Mouse (Mus musculus): ENCODE results near the gene Paics. TPM values are rescaled to one million over a fixed set of nuclear protein-coding genes. Genes with fewer than 3 reads are reported as not detected.
A peak's percentile ranks its signal among the peaks of the same experiment; 100 is the strongest.

Paics gene
- total RNA-seq (2012; rRNA removed): 308 and 369 TPM in 2 replicates

DNA sequence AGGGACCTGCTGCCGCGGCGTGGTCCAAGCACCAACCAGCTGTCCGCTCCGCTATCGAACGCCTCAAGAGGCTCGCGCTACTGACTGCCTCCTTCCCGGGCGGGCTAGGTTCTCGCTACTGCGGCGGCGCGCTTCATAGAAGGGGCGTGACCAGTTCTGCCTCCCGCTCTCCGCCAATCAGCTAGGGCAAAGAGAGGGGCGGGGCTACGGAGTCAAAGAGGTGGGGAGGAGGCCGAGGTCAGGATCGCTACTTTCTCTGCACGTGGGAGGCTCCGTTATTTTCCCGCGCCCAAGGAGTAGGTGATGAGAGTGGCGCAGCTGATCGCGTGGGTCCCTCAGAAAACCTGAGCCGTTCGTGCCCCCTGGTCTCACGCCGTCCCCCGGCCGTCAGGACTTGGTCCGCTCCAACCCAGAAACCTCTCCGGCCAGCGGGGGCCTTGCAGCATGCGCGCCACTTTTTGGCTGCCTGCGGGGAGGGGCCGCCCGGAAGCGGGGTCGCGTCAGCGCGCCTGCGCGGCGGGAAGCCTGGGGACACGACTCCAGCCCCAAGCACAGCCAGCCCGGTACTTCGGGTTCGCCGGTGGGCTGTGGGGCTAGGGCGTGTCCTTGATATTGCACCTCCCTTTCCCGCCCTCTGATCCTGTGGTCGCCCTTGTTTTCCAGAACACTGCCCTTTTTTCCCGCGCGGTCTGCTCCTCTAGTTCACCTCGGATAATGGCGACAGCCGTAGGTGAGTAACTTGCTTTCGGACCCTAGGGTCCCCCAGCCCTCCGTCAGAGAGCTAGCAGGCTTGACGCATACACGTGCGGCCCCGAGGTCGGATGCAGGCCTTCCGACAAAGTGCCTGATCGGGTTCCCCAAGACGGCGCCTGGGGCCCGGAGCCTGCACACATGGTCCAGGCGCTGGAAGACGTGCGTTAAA, at the start of gene Paics, which contains the start of gene Ppat:
TSS of gene Paics (plus strand) at position 202 of the 922 bp plus-strand sequence.
TSS of gene Ppat (minus strand) at position 473 of the 922 bp plus-strand sequence.
- Histone ChIP-seq H3K4me1 (ENCODE audit: control insufficient read depth in 2 of 2, insufficient read depth in 2 of 2, low read length in 2 of 2, poor library complexity in 1 of 2) (peaks cover 3 to 11% of the 10 kb centered on the region in 2 experiments; a peak in 2 of 4 replicates), H3K27ac (ENCODE audit: insufficient read depth, low read depth, low read length, poor library complexity, severe bottlenecking) (peak within 1 kb of the TSS; percentile 91), H3K9me3 (ENCODE audit: control insufficient read depth, insufficient read depth, low read depth, low read length) (no peaks in the 10 kb centered on the region), H3K9ac (ENCODE audit: insufficient read depth, low read depth, low read length, poor library complexity, severe bottlenecking) (peak within 1 kb of the TSS; percentile 92), H3K4me3 (ENCODE audit: insufficient read depth in 1 of 2, low read depth in 1 of 2, low read length in 2 of 2, poor library complexity in 1 of 2, severe bottlenecking in 1 of 2) (peak within 1 kb of the TSS; percentile 83 to 88), H3K36me3 (ENCODE audit: control insufficient read depth, insufficient read depth, low read length, poor library complexity, severe bottlenecking) (peaks cover 17% of the 10 kb centered on the region)
- no peak for TF ChIP-seq MAFK (IDR thresholded peaks at IDR 0.05; ENCODE audit: insufficient read depth, low read depth, low read length)
- TF ChIP-seq HCFC1 (IDR thresholded peaks at IDR 0.05; ENCODE audit: borderline replicate concordance, insufficient read depth, low read length): peak; percentile 74; the same call in 1 of the 2 replicates
- 0 out of 2 replicates have a peak, but pooled peaks have one; percentile 23 for TF ChIP-seq ZC3H11A (IDR thresholded peaks at IDR 0.05; ENCODE audit: borderline replicate concordance, low read depth, low read length)
- in situ Hi-C loops (cut with MboI; ENCODE audit: low sequenced_read_pairs in 2 of 2, unreplicated experiment in 2 of 2): no loop called here
- DNase-seq (ENCODE audit: low read depth, low spot score): peak; percentile 98

- H3K36me3 ChIP-seq (ENCODE audit: control insufficient read depth, insufficient read depth, low read length, poor library complexity, severe bottlenecking): peaks cover 2% of the 10 kb centered on the region
- DNase-seq (ENCODE audit: low read depth, low spot score): no peak
- H3K4me1 ChIP-seq (ENCODE audit: control insufficient read depth in 2 of 2, insufficient read depth in 2 of 2, low read length in 2 of 2, poor library complexity in 1 of 2): 0 out of 4 replicates have a peak, but pooled peaks cover 0 to 2% of the 10 kb centered on the region in 2 experiments
- in situ Hi-C loops (cut with MboI; ENCODE audit: low sequenced_read_pairs in 2 of 2, unreplicated experiment in 2 of 2): no loop called here
- H3K9ac ChIP-seq (ENCODE audit: insufficient read depth, low read depth, low read length, poor library complexity, severe bottlenecking): no peak overlapping the region
- no peak overlapping the region for H3K4me3 ChIP-seq (ENCODE audit: insufficient read depth in 1 of 2, low read depth in 1 of 2, low read length in 2 of 2, poor library complexity in 1 of 2, severe bottlenecking in 1 of 2)
- TF ChIP-seq CHD2 (IDR thresholded peaks at IDR 0.05; ENCODE audit: low read depth, low read length) (no peak), HCFC1 (IDR thresholded peaks at IDR 0.05; ENCODE audit: borderline replicate concordance, insufficient read depth, low read length) (no peak), MAFK (IDR thresholded peaks at IDR 0.05; ENCODE audit: insufficient read depth, low read depth, low read length) (no peak), ZNF384 (IDR thresholded peaks at IDR 0.05; ENCODE audit: low read depth, low read length) (no peak)
- H3K27ac ChIP-seq (ENCODE audit: insufficient read depth, low read depth, low read length, poor library complexity, severe bottlenecking): no peak overlapping the region
- H3K9me3 ChIP-seq (ENCODE audit: control insufficient read depth, insufficient read depth, low read depth, low read length): no peaks in the 10 kb centered on the region
Measured at GRCm38 (mm10) chr5:76902131-76902530, 49.0 kb upstream of the Paics start.

DNA sequence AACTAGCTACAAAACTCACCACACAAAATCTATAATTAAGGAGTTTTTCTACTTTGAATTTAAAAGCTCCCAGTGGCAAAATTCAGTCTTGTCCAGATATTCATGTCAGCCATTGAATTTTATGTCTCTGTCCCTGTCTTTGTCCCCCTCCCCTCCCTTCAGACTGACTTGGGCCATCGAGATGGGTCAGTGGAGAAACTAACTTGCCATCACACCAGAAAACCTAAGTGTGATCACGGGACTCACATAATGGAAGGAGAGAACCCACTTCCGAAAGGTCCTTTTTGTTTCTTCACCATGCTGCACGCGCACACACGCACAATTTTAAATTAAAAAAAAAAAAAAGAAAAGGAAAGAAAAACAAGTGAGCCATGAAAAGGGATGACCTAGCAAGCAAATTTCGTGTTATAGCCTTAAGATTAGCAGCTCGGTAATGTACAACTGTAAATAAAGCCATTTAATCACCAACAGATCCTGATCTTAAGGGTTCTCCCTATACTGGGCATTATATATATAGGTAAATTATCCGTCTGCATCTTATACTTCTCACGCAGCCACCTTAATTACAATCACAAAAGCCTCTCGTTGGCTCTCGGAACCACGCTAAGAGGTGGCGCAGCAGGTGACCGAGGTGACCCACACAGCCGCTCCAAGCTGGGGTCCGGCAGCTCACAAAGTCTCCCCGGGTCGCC, 46.2 kb upstream of the Paics start:
- no peak for TF ChIP-seq CHD2 (IDR thresholded peaks at IDR 0.05; ENCODE audit: low read depth, low read length)
- no peak for TF ChIP-seq HCFC1 (IDR thresholded peaks at IDR 0.05; ENCODE audit: borderline replicate concordance, insufficient read depth, low read length)
- no peak for TF ChIP-seq ZNF384 (IDR thresholded peaks at IDR 0.05; ENCODE audit: low read depth, low read length)
- TF ChIP-seq ZC3H11A (IDR thresholded peaks at IDR 0.05; ENCODE audit: borderline replicate concordance, low read depth, low read length): no peak
- no peak for TF ChIP-seq MAFK (IDR thresholded peaks at IDR 0.05; ENCODE audit: insufficient read depth, low read depth, low read length)
- Histone ChIP-seq H3K27ac (ENCODE audit: insufficient read depth, low read depth, low read length, poor library complexity, severe bottlenecking) (peak overlapping the region; percentile 59; the same call in 1 of the 2 replicates), H3K4me3 (ENCODE audit: insufficient read depth in 1 of 2, low read depth in 1 of 2, low read length in 2 of 2, poor library complexity in 1 of 2, severe bottlenecking in 1 of 2) (peak overlapping the region; percentile 79 to 85), H3K4me1 (ENCODE audit: control insufficient read depth in 2 of 2, insufficient read depth in 2 of 2, low read length in 2 of 2, poor library complexity in 1 of 2) (peaks cover under 1 to 3% of the 10 kb centered on the region in 2 experiments; a peak in 1 of 4 replicates), H3K9me3 (ENCODE audit: control insufficient read depth, insufficient read depth, low read depth, low read length) (no peaks in the 10 kb centered on the region), H3K9ac (ENCODE audit: insufficient read depth, low read depth, low read length, poor library complexity, severe bottlenecking) (peak overlapping the region; percentile 84), H3K36me3 (ENCODE audit: control insufficient read depth, insufficient read depth, low read length, poor library complexity, severe bottlenecking) (no peaks in the 10 kb centered on the region; the same call in 1 of the 2 replicates)
- no peak for DNase-seq (ENCODE audit: low read depth, low spot score)
- in situ Hi-C loops (cut with MboI; ENCODE audit: low sequenced_read_pairs in 2 of 2, unreplicated experiment in 2 of 2): no loop called here

GRCm38 (mm10) chr5:76905405-76906154, 45.5 kb upstream of the Paics start, which contains the start of gene Aasdh:
Gene Aasdh (minus strand): TSS chr5:76905514.
- Histone ChIP-seq H3K4me3 (ENCODE audit: insufficient read depth in 1 of 2, low read depth in 1 of 2, low read length in 2 of 2, poor library complexity in 1 of 2, severe bottlenecking in 1 of 2) (peak within 1 kb of the TSS; percentile 79 to 85), H3K9me3 (ENCODE audit: control insufficient read depth, insufficient read depth, low read depth, low read length) (no peaks in the 10 kb centered on the region), H3K27ac (ENCODE audit: insufficient read depth, low read depth, low read length, poor library complexity, severe bottlenecking) (peak within 1 kb of the TSS; percentile 67), H3K36me3 (ENCODE audit: control insufficient read depth, insufficient read depth, low read length, poor library complexity, severe bottlenecking) (no peaks in the 10 kb centered on the region; the same call in 1 of the 2 replicates), H3K4me1 (ENCODE audit: control insufficient read depth in 2 of 2, insufficient read depth in 2 of 2, low read length in 2 of 2, poor library complexity in 1 of 2) (peaks cover 2 to 4% of the 10 kb centered on the region in 2 experiments; a peak in 1 of 4 replicates), H3K9ac (ENCODE audit: insufficient read depth, low read depth, low read length, poor library complexity, severe bottlenecking) (peak within 1 kb of the TSS; percentile 94)
- TF ChIP-seq HCFC1 (IDR thresholded peaks at IDR 0.05; ENCODE audit: borderline replicate concordance, insufficient read depth, low read length) (peak; percentile 86), ZNF384 (IDR thresholded peaks at IDR 0.05; ENCODE audit: low read depth, low read length) (no peak)
- peak; percentile 90 for DNase-seq (ENCODE audit: low read depth, low spot score)
- in situ Hi-C loops (cut with MboI; ENCODE audit: low sequenced_read_pairs in 2 of 2, unreplicated experiment in 2 of 2): no loop called here
